Mouse (Mus musculus): ENCODE results near the gene Gm10184. TPM values are rescaled to one million over a fixed set of nuclear protein-coding genes. Genes with fewer than 3 reads are reported as not detected.
"Not testable (repeated sequence)": the region's sequence is repeated elsewhere in the genome, so short reads cannot be mapped to it uniquely, and the experiment has no call there.

The Gm10184 gene
- total RNA-seq (2022), result 1 to 10 TPM; 2.0 to 8.4 (median 3.3) TPM

DNA sequence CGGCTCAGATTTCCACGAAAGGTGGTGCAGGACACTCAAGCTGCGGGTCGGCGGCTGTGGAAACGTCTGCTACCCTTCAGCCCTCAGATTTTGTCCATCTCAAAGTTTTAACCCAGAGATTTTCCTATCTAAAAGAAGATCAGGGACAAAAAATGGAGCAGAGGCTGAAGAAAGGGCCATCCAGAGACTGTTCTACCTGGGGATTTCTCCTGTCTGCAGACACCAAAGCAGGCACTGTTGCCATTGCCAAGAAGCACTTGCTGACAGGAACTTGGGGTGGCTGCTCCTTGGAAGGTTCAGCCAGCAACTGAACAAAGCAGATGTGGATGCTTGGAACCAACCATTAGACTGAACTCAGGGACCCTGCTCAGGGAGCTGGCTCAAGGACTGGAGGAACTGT, at the start of gene Gm10184:
TSS of gene Gm10184 (minus strand) at position 101 of the 400 bp plus-strand sequence.
- no peak for DNase-seq (ENCODE audit: low spot score in 2 of 2)

GRCm38 (mm10) chr17:89933950-89934349, 23.7 kb upstream of the Gm10184 start:
- no peak for DNase-seq (ENCODE audit: low spot score in 2 of 2)

GRCm38 (mm10) chr17:89907686-89908085, 2.6 kb downstream of the Gm10184 start:
- no peak for DNase-seq (ENCODE audit: low spot score in 2 of 2)

- not testable (repeated sequence) for DNase-seq (ENCODE audit: low spot score in 2 of 2)
These were observed 5.5 kb downstream of the Gm10184 start for GRCm38 (mm10) chr17:89904701-89905100.

- DNase-seq (ENCODE audit: low spot score in 2 of 2), result no peak
These were observed 7.5 kb downstream of the Gm10184 start for GRCm38 (mm10) chr17:89902767-89903166.

GRCm38 (mm10) chr17:89900610-89901009, 9.6 kb downstream of the Gm10184 start:
- no peak for DNase-seq (ENCODE audit: low spot score in 2 of 2)

GRCm38 (mm10) chr17:89899813-89900212, 10.4 kb downstream of the Gm10184 start:
- no peak for DNase-seq (ENCODE audit: low spot score in 2 of 2)

DNA sequence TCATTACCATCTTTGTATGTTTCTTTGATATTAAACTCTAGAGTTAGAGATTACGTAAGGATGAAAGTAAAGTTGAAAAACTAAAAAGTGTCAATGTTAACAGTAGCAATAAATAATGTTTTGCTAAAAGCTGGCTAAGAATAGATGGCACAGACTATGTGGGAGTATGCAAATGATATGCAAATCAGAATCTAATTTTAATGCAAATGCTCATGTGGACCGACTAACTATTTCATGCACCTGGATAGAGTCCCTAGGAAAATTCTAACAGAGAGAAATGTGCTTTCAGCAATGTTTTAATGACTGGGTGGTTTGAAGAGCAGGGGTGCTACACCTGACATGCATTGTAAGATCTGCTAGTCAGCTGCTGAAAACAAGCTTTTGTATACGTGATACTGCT, 45.3 kb downstream of the Gm10184 start:
- no peak for DNase-seq (ENCODE audit: low spot score in 2 of 2)
